Mouse (Mus musculus) intestine, embryonic 14.5 days (tissue): ENCODE measurements around the gene Nlrp9c. TPM values are rescaled to one million over a fixed set of nuclear protein-coding genes. Genes with fewer than 3 reads are reported as not detected.
"Not testable (repeated sequence)": the region's sequence is repeated elsewhere in the genome, so short reads cannot be mapped to it uniquely, and the experiment has no call there.

Source experiments
- ATAC-seq: fragments of 200-750 bp; cut with Nextera tagmentation; replicated peaks from 2 replicates; pipeline ENCODE4 v1.8.0; 2017; ENCODE audit warnings: low read depth, moderate number of reproducible peaks, moderate TSS enrichment, moderate library complexity; ENCODE audit not compliant: low FRiP score, low TSS enrichment
- DNase-seq: peaks from one replicate; pipeline ENCODE4 v3.0.0-alpha.2; 2018; ENCODE audit warnings: low spot score
- H3K27ac ChIP-seq: fragments of 300-500 bp; sonication (generic); 2 replicates; pipeline ENCODE4 v1.5.1; 2014; ENCODE audit warnings: low read depth, mild to moderate bottlenecking, control low read depth
- H3K27me3 ChIP-seq: fragments of 300-500 bp; sonication (generic); replicated peaks from 2 replicates; pipeline ENCODE4 v1.6.1; 2014; ENCODE audit warnings: low read length, control low read depth; ENCODE audit not compliant: control insufficient read depth, insufficient read depth
- H3K36me3 ChIP-seq: fragments of 300-500 bp; sonication (generic); 2 replicates; pipeline ENCODE4 v1.6.1; 2014; ENCODE audit warnings: low read length, control low read depth; ENCODE audit not compliant: control insufficient read depth, insufficient read depth
- H3K4me1 ChIP-seq: fragments of 300-500 bp; sonication (generic); replicated peaks from 2 replicates; pipeline ENCODE4 v1.6.1; 2014; ENCODE audit warnings: low read length, control low read depth, mixed read lengths; ENCODE audit not compliant: control insufficient read depth, insufficient read depth
- H3K4me2 ChIP-seq: fragments of 300-500 bp; sonication (generic); 2 replicates; pipeline ENCODE4 v1.6.1; 2014; ENCODE audit warnings: low read length
- H3K4me3 ChIP-seq: fragments of 300-500 bp; sonication (generic); 2 replicates; pipeline ENCODE4 v1.5.1; 2014; ENCODE audit warnings: low read depth, low read length, control low read depth, mixed read lengths
- H3K9ac ChIP-seq: fragments of 300-500 bp; sonication (generic); 2 replicates; pipeline ENCODE4 v1.6.1; 2014; ENCODE audit warnings: mild to moderate bottlenecking, low read length
- H3K9me3 ChIP-seq: fragments of 300-500 bp; sonication (generic); 2 replicates; pipeline ENCODE4 v1.6.1; 2016; ENCODE audit warnings: low read length, control low read depth; ENCODE audit not compliant: control insufficient read depth
- WGBS: fragments of 180-500 bp; shearing (Covaris S2); extraction: QIAGEN DNeasy Blood & Tissue Kit; methylation state at CpG from one replicate; pipeline ENCODE4 v1.1.7; 2014; 5-methylcytosine and 5-hydroxymethylcytosine counted together
- polyA plus RNA-seq: library from polyadenylated mRNA; unstranded; fragments of >200 nt; fragmentation: Nextera tagmentation; extraction: Ambion mirVana; gene quantifications from 2 replicates; pipeline ENCODE4 v1.2.1, GENCODE M21; 2014

Nlrp9c gene
- polyA plus RNA-seq: not detected in 2 replicates

GRCm38 (mm10) chr7:26403600-26403999 lies at the start of gene Nlrp9c:
Gene Nlrp9c (minus strand): TSS chr7:26403700.
- H3K9me3 ChIP-seq, H3K4me3 ChIP-seq, H3K9ac ChIP-seq, H3K36me3 ChIP-seq, H3K4me2 ChIP-seq, DNase-seq, H3K4me1 ChIP-seq, H3K27ac ChIP-seq, ATAC-seq, H3K27me3 ChIP-seq: not testable (repeated sequence)
- WGBS: 78% methylated on average over 2 of the region's 2 CpGs

GRCm38 (mm10) chr7:26434813-26435212 lies 31.3 kb upstream of the Nlrp9c start, which contains the start of gene Nlrp4a:
Gene Nlrp4a (plus strand): TSS chr7:26435113.
- H3K27me3 ChIP-seq: no peaks in the 10 kb centered on the region
- H3K27ac ChIP-seq: no peak within 1 kb of the TSS
- WGBS: 79% methylated on average over 5 of the region's 5 CpGs
- no peaks in the 10 kb centered on the region for H3K36me3 ChIP-seq
- DNase-seq: no peak
- no peak within 1 kb of the TSS for H3K4me2 ChIP-seq
- no peaks in the 10 kb centered on the region for H3K9me3 ChIP-seq
- no peaks in the 10 kb centered on the region for H3K4me1 ChIP-seq
- H3K4me3 ChIP-seq: no peak within 1 kb of the TSS
- no peak within 1 kb of the TSS for H3K9ac ChIP-seq
- no peak for ATAC-seq

- H3K4me3 ChIP-seq, H3K36me3 ChIP-seq, H3K4me2 ChIP-seq, DNase-seq, ATAC-seq, H3K27me3 ChIP-seq, H3K9ac ChIP-seq, H3K9me3 ChIP-seq, H3K4me1 ChIP-seq, H3K27ac ChIP-seq: not testable (repeated sequence)
- 88% methylated on average over 6 of the region's 6 CpGs for WGBS
These were observed 11.7 kb downstream of the Nlrp9c start for GRCm38 (mm10) chr7:26391811-26392210.

- H3K9me3 ChIP-seq, H3K4me3 ChIP-seq, H3K9ac ChIP-seq, H3K27me3 ChIP-seq, H3K36me3 ChIP-seq, DNase-seq, H3K4me1 ChIP-seq, ATAC-seq, H3K27ac ChIP-seq, H3K4me2 ChIP-seq: not testable (repeated sequence)
- 81% methylated on average over 2 of the region's 2 CpGs for WGBS
These were observed 12.4 kb downstream of the Nlrp9c start for GRCm38 (mm10) chr7:26391137-26391536.

- H3K4me2 ChIP-seq, H3K9me3 ChIP-seq, DNase-seq, H3K4me1 ChIP-seq, H3K27me3 ChIP-seq, ATAC-seq, H3K9ac ChIP-seq, H3K27ac ChIP-seq, H3K4me3 ChIP-seq, H3K36me3 ChIP-seq: not testable (repeated sequence)
- WGBS: 81% methylated on average over 5 of the region's 5 CpGs
These were observed 16.8 kb downstream of the Nlrp9c start for GRCm38 (mm10) chr7:26386691-26387090.

- H3K27me3 ChIP-seq: no peaks in the 10 kb centered on the region
- ATAC-seq: no peak
- WGBS: 93% methylated on average over 1 of the region's 1 CpGs
These were observed 22.7 kb downstream of the Nlrp9c start for GRCm38 (mm10) chr7:26380807-26381206.

GRCm38 (mm10) chr7:26373221-26373620 lies 30.3 kb downstream of the Nlrp9c start:
- ATAC-seq, H3K9me3 ChIP-seq, H3K4me1 ChIP-seq, H3K36me3 ChIP-seq, DNase-seq, H3K27me3 ChIP-seq, H3K4me2 ChIP-seq, H3K4me3 ChIP-seq, H3K27ac ChIP-seq, H3K9ac ChIP-seq: not testable (repeated sequence)
- WGBS: 84% methylated on average over 5 of the region's 5 CpGs

More at GRCm38 (mm10) chr7:26380807-26381206, 22.7 kb downstream of the Nlrp9c start:
- no peaks in the 10 kb centered on the region for H3K36me3 ChIP-seq
- H3K4me1 ChIP-seq: no peaks in the 10 kb centered on the region
- DNase-seq: no peak
- H3K4me2 ChIP-seq: no peak overlapping the region
- H3K27ac ChIP-seq: no peak overlapping the region
- H3K4me3 ChIP-seq: no peak overlapping the region
- no peaks in the 10 kb centered on the region for H3K9me3 ChIP-seq
- H3K9ac ChIP-seq: no peak overlapping the region

GRCm38 (mm10) chr7:26356719-26357118 lies 46.8 kb downstream of the Nlrp9c start:
- WGBS: 79% methylated on average over 4 of the region's 6 CpGs

GRCm38 (mm10) chr7:26352258-26352657 lies 51.2 kb downstream of the Nlrp9c start:
- not testable (repeated sequence) for ATAC-seq, H3K27ac ChIP-seq, H3K36me3 ChIP-seq, H3K9me3 ChIP-seq, H3K4me3 ChIP-seq, H3K4me2 ChIP-seq, H3K9ac ChIP-seq, H3K27me3 ChIP-seq, DNase-seq, H3K4me1 ChIP-seq
- 90% methylated on average over 2 of the region's 3 CpGs for WGBS

More at GRCm38 (mm10) chr7:26356719-26357118, 46.8 kb downstream of the Nlrp9c start:
- H3K4me2 ChIP-seq, DNase-seq, H3K4me3 ChIP-seq, H3K36me3 ChIP-seq, H3K27ac ChIP-seq, ATAC-seq, H3K9me3 ChIP-seq, H3K27me3 ChIP-seq, H3K9ac ChIP-seq, H3K4me1 ChIP-seq: not testable (repeated sequence)
